Mouse (Mus musculus) stomach, postnatal 0 days (tissue): ENCODE measurements around the gene Gm5294. TPM values are rescaled to one million over a fixed set of nuclear protein-coding genes. Genes with fewer than 3 reads are reported as not detected.

Experiments used
- ATAC-seq: fragments of 200-750 bp; cut with Nextera tagmentation; 2 replicates; pipeline ENCODE4 v1.8.0; 2017; ENCODE audit not compliant: low FRiP score, low TSS enrichment
- DNase-seq: peaks from one replicate; pipeline ENCODE4 v3.0.0-alpha.2; 2016; ENCODE audit warnings: low spot score
- H3K27ac ChIP-seq: fragments of 300-500 bp; sonication (generic); replicated peaks from 2 replicates; pipeline ENCODE4 v1.5.1; 2014; ENCODE audit warnings: mild to moderate bottlenecking, control low read depth
- H3K27me3 ChIP-seq: fragments of 300-500 bp; sonication (generic); 2 replicates; pipeline ENCODE4 v1.6.1; 2014; ENCODE audit warnings: low read length; ENCODE audit not compliant: control insufficient read depth, insufficient read depth
- H3K36me3 ChIP-seq: fragments of 300-500 bp; sonication (generic); 2 replicates; pipeline ENCODE4 v1.6.1; 2014; ENCODE audit warnings: low read length, mixed read lengths; ENCODE audit not compliant: control insufficient read depth, insufficient read depth
- H3K4me1 ChIP-seq: fragments of 300-500 bp; sonication (generic); replicated peaks from 2 replicates; pipeline ENCODE4 v1.6.1; 2014; ENCODE audit warnings: antibody characterized with exemption; ENCODE audit not compliant: control insufficient read depth, insufficient read depth
- H3K4me2 ChIP-seq: fragments of 300-500 bp; sonication (generic); replicated peaks from 2 replicates; pipeline ENCODE4 v1.6.1; 2014; ENCODE audit warnings: low read depth, mild to moderate bottlenecking, control low read depth, moderate library complexity
- H3K4me3 ChIP-seq: fragments of 300-500 bp; sonication (generic); 2 replicates; pipeline ENCODE4 v1.5.1; 2014; ENCODE audit warnings: low read depth, low read length, control low read depth
- H3K9ac ChIP-seq: fragments of 300-500 bp; sonication (generic); 2 replicates; pipeline ENCODE4 v1.6.1; 2014; ENCODE audit warnings: mild to moderate bottlenecking, low read length, control low read depth, mixed read lengths
- H3K9me3 ChIP-seq: fragments of 300-500 bp; sonication (generic); 2 replicates; pipeline ENCODE4 v1.6.1; 2016; ENCODE audit warnings: low read length; ENCODE audit not compliant: control insufficient read depth
- CTCF ChIP-seq: IDR thresholded peaks from 2 replicates; pipeline ENCODE4 v1.5.1; 2016; ENCODE audit warnings: antibody characterized with exemption, low read depth, mild to moderate bottlenecking, moderate library complexity
- EP300 ChIP-seq: optimal IDR thresholded peaks from 2 replicates; pipeline ENCODE3; 2016; ENCODE audit warnings: antibody characterized with exemption
- WGBS: fragments of 180-500 bp; shearing (Covaris S2); extraction: QIAGEN DNeasy Blood & Tissue Kit; methylation state at CpG from one replicate; pipeline ENCODE4 v1.1.7; 2014; 5-methylcytosine and 5-hydroxymethylcytosine counted together
- polyA plus RNA-seq: library from polyadenylated mRNA; unstranded; fragments of >200 nt; fragmentation: Nextera tagmentation; extraction: Ambion mirVana; gene quantifications from 2 replicates; pipeline ENCODE4 v1.2.1, GENCODE M21; 2015

The Gm5294 gene
- polyA plus RNA-seq = not detected in 2 replicates

DNA sequence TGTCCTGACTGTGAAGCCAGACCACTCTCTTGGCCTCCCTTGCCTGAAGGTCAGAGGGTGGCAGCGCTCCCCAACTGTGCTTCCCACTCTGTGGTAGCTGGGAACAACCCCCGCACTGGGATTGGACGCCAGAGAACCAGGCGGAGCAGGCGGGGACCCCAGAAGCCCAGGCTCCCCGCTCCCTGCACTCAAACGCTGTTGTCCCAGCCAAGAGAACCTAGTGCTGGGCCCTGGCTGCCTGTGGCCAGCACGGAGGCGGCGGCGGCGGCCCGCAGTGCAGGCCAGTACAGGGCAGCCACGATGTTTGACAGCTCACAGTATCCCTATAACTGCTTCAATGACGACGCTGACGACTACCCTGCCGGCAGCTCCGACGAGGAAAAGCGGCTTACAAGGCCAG, at the start of gene Gm5294:
Gene Gm5294, plus strand, starts transcription at position 301 of the 400 bp plus-strand sequence.
- Histone ChIP-seq H3K4me3 (peak within 1 kb of the TSS; percentile 30), H3K4me2 (peak within 1 kb of the TSS; percentile 65), H3K4me1 (no peaks in the 10 kb centered on the region), H3K27me3 (peaks cover 13% of the 10 kb centered on the region; the same call in 1 of the 2 replicates), H3K9ac (no peak within 1 kb of the TSS), H3K27ac (no peak within 1 kb of the TSS), H3K36me3 (no peaks in the 10 kb centered on the region), H3K9me3 (0 out of 2 replicates have a peak, but pooled peaks cover 3% of the 10 kb centered on the region)
- no peak for TF ChIP-seq CTCF
- TF ChIP-seq EP300 = no peak
- 25% methylated on average over 21 of the region's 21 CpGs for WGBS
- DNase-seq (no peak), ATAC-seq (no peak)

DNA sequence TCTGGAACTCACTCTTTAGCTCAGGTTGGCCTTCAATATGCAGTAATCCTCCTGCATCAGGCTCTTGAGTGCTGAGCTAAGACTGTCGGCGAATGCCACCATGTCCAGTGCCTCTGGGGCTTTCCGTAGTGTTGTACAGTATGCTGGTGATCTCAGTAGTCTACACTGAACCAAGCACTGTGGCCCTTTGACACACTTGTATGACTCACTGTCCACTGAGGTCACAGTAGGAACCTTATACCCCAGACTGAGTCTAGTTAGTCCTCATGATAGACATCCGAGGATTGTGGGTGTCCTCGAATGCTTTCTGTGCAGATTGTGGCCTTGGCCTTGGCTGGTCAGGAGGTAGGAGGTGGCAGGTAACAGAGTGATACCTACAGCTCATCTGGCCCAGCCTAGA, 44.8 kb upstream of the Gm5294 start:
- no peak overlapping the region for H3K27ac ChIP-seq
- ATAC-seq (peak; percentile 71), DNase-seq (no peak)
- H3K4me2 ChIP-seq = no peak overlapping the region
- no peaks in the 10 kb centered on the region for H3K36me3 ChIP-seq
- H3K9ac ChIP-seq = no peak overlapping the region
- no peak overlapping the region for H3K4me3 ChIP-seq
- no peaks in the 10 kb centered on the region for H3K27me3 ChIP-seq
- no peaks in the 10 kb centered on the region for H3K9me3 ChIP-seq
- WGBS = 94% methylated on average over 5 of the region's 5 CpGs
- no peak for TF ChIP-seq CTCF
- TF ChIP-seq EP300 = no peak
- no peaks in the 10 kb centered on the region for H3K4me1 ChIP-seq

DNA sequence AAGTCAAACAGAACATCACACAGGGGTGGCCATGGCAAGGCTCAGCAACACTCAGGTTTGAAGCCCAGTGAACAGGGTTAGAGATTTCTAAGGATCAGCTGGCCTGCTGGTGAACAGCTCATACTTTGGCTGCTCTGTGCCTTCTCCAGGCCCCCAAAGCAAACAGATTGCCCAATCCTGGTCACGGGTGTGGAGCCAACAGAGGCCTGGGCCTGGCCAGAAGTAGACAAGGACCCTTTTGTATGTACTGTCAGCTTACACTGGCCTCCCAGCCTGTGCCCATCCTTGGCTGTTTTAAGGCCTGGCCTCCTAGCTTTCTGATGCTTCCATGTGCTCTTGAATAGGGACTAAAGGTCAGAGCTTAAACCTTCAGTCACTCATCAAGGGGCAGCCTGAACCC, 43.5 kb upstream of the Gm5294 start:
- ATAC-seq (no peak), DNase-seq (peak; percentile 36)
- 45% methylated on average over 1 of the region's 1 CpGs for WGBS
- Histone ChIP-seq H3K4me1 (no peaks in the 10 kb centered on the region), H3K27ac (no peak overlapping the region), H3K36me3 (no peaks in the 10 kb centered on the region), H3K4me3 (no peak overlapping the region), H3K27me3 (no peaks in the 10 kb centered on the region), H3K4me2 (no peak overlapping the region), H3K9me3 (no peaks in the 10 kb centered on the region), H3K9ac (no peak overlapping the region)
- TF ChIP-seq EP300 = no peak
- TF ChIP-seq CTCF = no peak

DNA sequence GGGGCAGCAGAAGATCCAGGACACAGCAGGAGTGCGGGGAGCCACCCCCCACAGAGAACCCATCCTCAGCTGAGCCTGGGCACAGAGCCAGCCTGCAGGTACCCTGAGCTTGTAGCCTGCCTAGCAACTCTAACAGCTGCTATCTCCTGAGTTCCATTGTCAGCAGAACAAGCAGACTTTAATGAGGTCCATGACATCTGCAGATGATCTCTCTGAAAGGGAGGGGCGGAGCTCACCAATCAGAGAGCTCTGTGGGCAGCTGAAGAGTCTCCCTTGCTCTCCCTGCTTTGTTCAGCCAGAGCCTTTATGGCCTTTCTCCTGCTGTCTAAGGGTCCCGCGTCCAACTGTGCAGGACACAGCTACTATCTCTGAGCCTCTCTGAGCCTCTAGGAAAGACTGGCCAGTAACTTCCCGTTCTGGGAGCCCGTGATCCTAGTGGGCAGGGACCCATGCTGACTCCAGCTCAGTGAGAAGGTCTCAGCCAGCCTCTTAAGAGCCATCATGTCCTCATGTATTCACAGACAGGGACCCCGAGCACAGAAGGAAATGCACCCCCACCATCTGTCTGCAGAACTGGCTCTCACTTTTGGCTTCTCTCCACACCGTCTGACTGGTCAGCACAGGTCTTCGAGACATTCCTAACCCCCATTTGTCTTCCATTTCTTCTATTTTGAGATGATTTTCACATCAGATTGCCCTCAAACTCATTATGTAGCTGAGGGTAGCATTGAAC, 41.0 kb upstream of the Gm5294 start:
- H3K9ac ChIP-seq = no peak overlapping the region
- no peak for TF ChIP-seq CTCF
- TF ChIP-seq EP300 = no peak
- DNase-seq = no peak
- WGBS = 64% methylated on average over 9 of the region's 9 CpGs
- no peaks in the 10 kb centered on the region for H3K9me3 ChIP-seq
- H3K27ac ChIP-seq = no peak overlapping the region
- H3K4me2 ChIP-seq = no peak overlapping the region
- H3K27me3 ChIP-seq = no peaks in the 10 kb centered on the region
- H3K4me3 ChIP-seq = no peak overlapping the region
- no peaks in the 10 kb centered on the region for H3K36me3 ChIP-seq
- no peak for ATAC-seq
- H3K4me1 ChIP-seq = no peaks in the 10 kb centered on the region

DNA sequence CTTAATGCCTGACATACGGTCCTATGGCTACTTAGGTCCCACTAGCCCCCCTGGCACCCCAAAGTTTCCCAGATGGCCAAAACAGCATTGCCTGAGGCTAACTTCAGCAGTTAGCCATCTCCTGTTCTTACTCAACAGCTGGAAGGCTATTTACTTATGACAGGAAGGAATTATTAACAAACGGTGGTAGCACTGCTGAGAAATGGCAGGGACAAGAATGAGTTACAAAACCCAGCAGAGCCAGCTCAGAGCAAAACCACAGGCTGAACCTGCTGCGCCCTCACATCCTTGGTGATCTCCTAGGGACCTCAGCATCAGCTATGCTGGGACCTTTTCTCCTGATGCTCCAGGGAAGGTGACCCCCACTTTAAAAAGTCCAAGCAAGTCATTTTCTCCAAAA, 40.2 kb upstream of the Gm5294 start:
- H3K9me3 ChIP-seq = no peaks in the 10 kb centered on the region
- TF ChIP-seq EP300 (no peak), CTCF (no peak)
- H3K4me2 ChIP-seq = no peak overlapping the region
- 53% methylated on average over 3 of the region's 3 CpGs for whole genome bisulfite sequencing
- H3K4me3 ChIP-seq = no peak overlapping the region
- no peaks in the 10 kb centered on the region for H3K27me3 ChIP-seq
- H3K27ac ChIP-seq = no peak overlapping the region
- no peaks in the 10 kb centered on the region for H3K36me3 ChIP-seq
- no peak for ATAC-seq
- H3K9ac ChIP-seq = no peak overlapping the region
- no peak for DNase-seq
- H3K4me1 ChIP-seq = no peaks in the 10 kb centered on the region

DNA sequence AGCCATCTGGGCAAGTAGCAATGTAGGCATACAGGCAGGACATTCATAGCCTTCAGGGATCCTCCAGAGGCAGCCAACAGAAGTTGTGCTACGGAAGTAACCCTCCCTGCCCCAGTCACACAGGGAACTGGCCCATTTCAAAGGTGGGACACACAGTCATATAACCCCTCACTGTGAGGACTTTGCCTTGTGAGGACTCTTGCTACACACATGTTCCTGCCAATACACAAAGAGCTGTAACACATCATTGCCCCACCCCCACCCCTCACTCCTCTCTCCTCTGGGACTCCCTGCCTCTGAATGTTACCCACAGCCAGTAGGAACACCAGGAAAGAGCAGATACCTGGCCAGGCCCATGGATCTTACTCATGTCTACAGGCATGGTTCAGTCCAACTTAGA, 37.2 kb upstream of the Gm5294 start:
- ATAC-seq (no peak), DNase-seq (no peak)
- H3K9me3 ChIP-seq = no peaks in the 10 kb centered on the region
- no peak overlapping the region for H3K9ac ChIP-seq
- H3K27ac ChIP-seq = no peak overlapping the region
- H3K4me2 ChIP-seq = no peak overlapping the region
- H3K36me3 ChIP-seq = no peaks in the 10 kb centered on the region; the same call in 1 of the 2 replicates
- H3K4me3 ChIP-seq = no peak overlapping the region
- H3K27me3 ChIP-seq = no peaks in the 10 kb centered on the region
- no peak for TF ChIP-seq EP300
- TF ChIP-seq CTCF = no peak
- 100% methylated on average over 1 of the region's 1 CpGs for WGBS
- no peaks in the 10 kb centered on the region for H3K4me1 ChIP-seq
